Mouse (Mus musculus): ENCODE measurements around the gene N4bp2. TPM values are rescaled to one million over a fixed set of nuclear protein-coding genes. Genes with fewer than 3 reads are reported as not detected.

The N4bp2 gene
- total RNA-seq, 2 experiments from 2014 or later: 27.6 to 28.3 TPM

GRCm38 (mm10) chr5:65860281-65861000 is 97.1 kb downstream of the N4bp2 start:
- intact Hi-C loops (cut with DNase I): no loop called here
- peak in 1 of 2 experiments; percentile 32 for DNase-seq

GRCm38 (mm10) chr5:65861154-65861944 is 98.0 kb downstream of the N4bp2 start, which contains the start of gene Rhoh:
TSS of gene Rhoh (plus strand) at chr5:65861213.
- intact Hi-C loops (cut with DNase I): no loop called here
- DNase-seq: no peak

- intact Hi-C loops (cut with DNase I): no loop called here
- no peak for DNase-seq
Observed at GRCm38 (mm10) chr5:65862217-65862927, 99.1 kb downstream of the N4bp2 start.

- DNase-seq: peak in 1 of 2 experiments; percentile 45
- intact Hi-C loops (cut with DNase I): no loop called here
Observed at GRCm38 (mm10) chr5:65863349-65863749, 100.0 kb downstream of the N4bp2 start.

- intact Hi-C loops (cut with DNase I): no loop called here
- DNase-seq: no peak
Observed at GRCm38 (mm10) chr5:65864486-65864885, 101.2 kb downstream of the N4bp2 start.

GRCm38 (mm10) chr5:65864946-65865345 is 101.6 kb downstream of the N4bp2 start:
- intact Hi-C loops (cut with DNase I): no loop called here
- no peak for DNase-seq

- intact Hi-C loops (cut with DNase I): no loop called here
- no peak for DNase-seq
Observed at GRCm38 (mm10) chr5:65866591-65866990, 103.3 kb downstream of the N4bp2 start.

GRCm38 (mm10) chr5:65867380-65868116 is 104.2 kb downstream of the N4bp2 start:
- intact Hi-C loops (cut with DNase I): no loop called here
- no peak for DNase-seq

GRCm38 (mm10) chr5:65868419-65868818 is 105.1 kb downstream of the N4bp2 start:
- DNase-seq: no peak
- intact Hi-C loops (cut with DNase I): no loop called here

GRCm38 (mm10) chr5:65869660-65870059 is 106.3 kb downstream of the N4bp2 start:
- intact Hi-C loops (cut with DNase I): no loop called here
- no peak for DNase-seq

GRCm38 (mm10) chr5:65871276-65871875 is 108.1 kb downstream of the N4bp2 start:
- intact Hi-C loops (cut with DNase I): no loop called here
- no peak for DNase-seq

- intact Hi-C loops (cut with DNase I): no loop called here
- DNase-seq: no peak
Observed at GRCm38 (mm10) chr5:65873212-65873611, 109.9 kb downstream of the N4bp2 start.

- intact Hi-C loops (cut with DNase I): no loop called here
- no peak for DNase-seq
Observed at GRCm38 (mm10) chr5:65875269-65875668, 111.9 kb downstream of the N4bp2 start.

- no peak for DNase-seq
- intact Hi-C loops (cut with DNase I): no loop called here
Observed at GRCm38 (mm10) chr5:65878367-65878766, 115.0 kb downstream of the N4bp2 start.

Other genes starting within 250 kb of the N4bp2 start
- 100 to 1,000 TPM; 102 to 107 TPM for gene Smim14, start 226.3 kb upstream of the N4bp2 start, total RNA-seq (2021)
- gene Ube2k, start 226.3 kb upstream of the N4bp2 start, total RNA-seq (2021): 10 to 100 TPM; 80.3 to 81.8 TPM
- 10 to 100 TPM; 66.2 to 75.7 TPM for gene Pds5a, start 65.2 kb upstream of the N4bp2 start, total RNA-seq (2021)
- under 1 TPM; 0.86 to 0.92 TPM for gene Rhoh, start 97.7 kb downstream of the N4bp2 start, total RNA-seq (2021)
- under 1 TPM in 1 of 2 experiments, not detected in 1; 0.55 TPM for gene Chrna9, start 171.4 kb downstream of the N4bp2 start, total RNA-seq (2021)
- not detected for gene 9130230L23Rik, start 240.8 kb downstream of the N4bp2 start, total RNA-seq (2021)

Data from heart, postnatal 10 days (tissue).